Mouse (Mus musculus) gastrocnemius, postnatal 14 days (tissue): Measurements from ENCODE around the gene Slc25a29. TPM values are rescaled to one million over a fixed set of nuclear protein-coding genes. Genes with fewer than 3 reads are reported as not detected.
A peak's percentile ranks its signal among the peaks of the same experiment; 100 is the strongest.

Experiments used
- DNase-seq: peaks from one replicate; pipeline ENCODE4 v3.0.0; 2021; ENCODE audit warnings: mixed read lengths
- intact Hi-C: fragments of 180-260 bp; cut with DNase I; formaldehyde crosslinking; loops from one replicate; pipeline ENCODE4 v1.15.1; 2025; ENCODE audit warnings: low total_unique reads
- total RNA-seq, 2 experiments: library from RNA; stranded (reverse); gene quantifications; 2 replicates each; pipeline ENCODE4 v1.2.3; 2021

The Slc25a29 gene
- total RNA-seq, 2 experiments from 2014 or later: 4.5 to 5.3 TPM

GRCm38 (mm10) chr12:108836722-108837121 is 1.0 kb upstream of the Slc25a29 start:
- intact Hi-C loops: no loop called here
- DNase-seq: no peak

GRCm38 (mm10) chr12:108835208-108835839 is 359 bp downstream of the Slc25a29 start:
- intact Hi-C loops: no loop called here
- no peak for DNase-seq

- intact Hi-C loops: no loop called here
- DNase-seq: no peak
These were observed 897 bp downstream of the Slc25a29 start for GRCm38 (mm10) chr12:108834786-108835185.

GRCm38 (mm10) chr12:108834337-108834736 is 1.3 kb downstream of the Slc25a29 start:
- DNase-seq: no peak
- intact Hi-C loops: no loop called here

- intact Hi-C loops: no loop called here
- DNase-seq: no peak
These were observed 2.3 kb downstream of the Slc25a29 start for GRCm38 (mm10) chr12:108833408-108833807.

GRCm38 (mm10) chr12:108832851-108833250 is 2.8 kb downstream of the Slc25a29 start:
- intact Hi-C loops: no loop called here
- DNase-seq: no peak

GRCm38 (mm10) chr12:108831966-108832643 is 3.6 kb downstream of the Slc25a29 start:
- peak; percentile 65 for DNase-seq
- intact Hi-C loops: no loop called here

- no peak for DNase-seq
- intact Hi-C loops: no loop called here
These were observed 5.3 kb downstream of the Slc25a29 start for GRCm38 (mm10) chr12:108830358-108830757.

- DNase-seq: no peak
- intact Hi-C loops: no loop called here
These were observed 6.0 kb downstream of the Slc25a29 start for GRCm38 (mm10) chr12:108829636-108830035.

GRCm38 (mm10) chr12:108827641-108828040 is 8.0 kb downstream of the Slc25a29 start:
- intact Hi-C loops: no loop called here
- DNase-seq: no peak

- intact Hi-C loops: no loop called here
These were observed 8.6 kb downstream of the Slc25a29 start for GRCm38 (mm10) chr12:108826958-108827535.

GRCm38 (mm10) chr12:108826282-108826957 is 9.3 kb downstream of the Slc25a29 start:
- intact Hi-C loops: no loop called here
- no peak for DNase-seq

More at GRCm38 (mm10) chr12:108826958-108827535, 8.6 kb downstream of the Slc25a29 start:
- DNase-seq: no peak

GRCm38 (mm10) chr12:108825561-108826224 is 10.0 kb downstream of the Slc25a29 start:
- intact Hi-C loops: no loop called here
- no peak for DNase-seq

- intact Hi-C loops: no loop called here
- no peak for DNase-seq
These were observed 11.3 kb downstream of the Slc25a29 start for GRCm38 (mm10) chr12:108824225-108824874.

GRCm38 (mm10) chr12:108823036-108823435 is 12.6 kb downstream of the Slc25a29 start:
- DNase-seq: no peak
- intact Hi-C loops: no loop called here

GRCm38 (mm10) chr12:108820461-108820860 is 15.2 kb downstream of the Slc25a29 start:
- DNase-seq: no peak

GRCm38 (mm10) chr12:108816569-108816968 is 19.1 kb downstream of the Slc25a29 start:
- no peak for DNase-seq
- intact Hi-C loops: no loop called here

More at GRCm38 (mm10) chr12:108820461-108820860, 15.2 kb downstream of the Slc25a29 start:
- intact Hi-C loops: no loop called here

- intact Hi-C loops: loop anchor here (5.0 kb wide), 2 partner anchors 38 to 78 kb away; partner anchors contain the start of genes Wars and Wdr25
- no peak for DNase-seq
These were observed 21.2 kb downstream of the Slc25a29 start for GRCm38 (mm10) chr12:108814470-108814869.

- DNase-seq: no peak
- intact Hi-C loops: loop anchor here (5.0 kb wide), 2 partner anchors 40 to 80 kb away; partner anchors contain the start of genes Wars and Wdr25
These were observed 23.2 kb downstream of the Slc25a29 start for GRCm38 (mm10) chr12:108812463-108812862.
